Mouse (Mus musculus) urinary bladder, postnatal 4 days (tissue): ENCODE data around the gene Dusp22.
A peak's percentile ranks its signal among the peaks of the same experiment; 100 is the strongest.

Source experiments
- DNase-seq, 2 experiments: peaks; one replicate each; pipeline ENCODE4 v3.0.0; 2021 to 2022; ENCODE audit warnings: low spot score in 2 of 2

Dusp22 gene

DNA sequence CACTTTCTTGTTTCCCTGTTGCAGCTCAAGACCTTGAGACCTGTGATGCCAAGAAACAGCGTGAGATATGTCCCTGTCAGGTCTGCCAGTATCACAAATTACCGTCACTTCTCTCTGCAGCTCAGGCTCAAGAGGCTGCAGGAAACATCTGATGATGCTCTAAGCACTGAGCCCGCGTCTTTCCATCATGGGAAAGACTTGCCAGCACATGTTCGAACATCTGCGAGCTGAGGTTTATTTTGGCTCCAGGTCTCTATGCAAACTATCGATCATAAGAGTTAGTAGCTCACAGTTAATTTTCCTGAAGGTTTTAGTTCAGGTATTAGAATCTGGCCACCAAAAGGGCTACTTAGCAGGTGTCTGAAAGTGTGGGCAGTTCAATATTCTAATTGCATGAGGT, 55.3 kb downstream of the Dusp22 start:
- DNase-seq = no peak

DNA sequence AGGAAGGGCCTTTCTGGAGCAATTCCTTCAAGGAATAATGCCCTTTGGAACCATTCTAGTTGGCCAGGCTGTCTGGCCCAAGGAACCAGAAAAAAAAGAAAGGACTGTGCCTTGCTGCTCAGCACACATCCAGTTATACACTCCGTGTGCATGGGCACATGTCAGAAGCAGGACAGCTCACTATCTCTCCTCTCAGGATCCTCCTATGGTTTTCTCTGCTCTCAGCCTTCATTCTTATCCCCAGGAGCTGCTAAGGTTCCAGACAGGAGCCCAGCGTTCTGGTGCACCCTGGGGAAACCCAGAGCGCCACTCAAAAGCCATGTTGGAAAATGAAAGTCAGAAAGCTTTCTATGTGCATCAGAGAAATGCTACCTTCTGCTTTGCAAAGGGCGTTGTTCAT, 55.8 kb downstream of the Dusp22 start:
- no peak for DNase-seq

DNA sequence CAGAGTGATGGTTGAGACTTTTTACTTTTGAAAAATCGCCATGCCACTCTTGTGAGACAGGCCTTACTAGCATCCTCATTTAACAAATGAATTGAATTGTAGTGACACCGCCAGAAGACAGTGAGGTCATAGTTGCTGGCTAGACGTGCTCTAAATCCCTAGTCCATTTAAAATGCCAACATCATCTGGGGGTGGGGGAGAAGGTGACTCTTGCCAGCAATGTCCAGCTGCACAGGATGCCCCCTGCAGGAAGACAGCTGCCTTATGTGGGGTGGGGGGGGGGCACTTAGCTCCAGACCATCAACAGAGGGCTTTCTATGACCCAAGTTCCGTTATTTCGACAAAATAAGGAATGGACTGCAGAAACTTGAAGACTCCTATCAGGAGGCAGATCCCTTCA, 56.8 kb downstream of the Dusp22 start:
- DNase-seq = no peak

DNA sequence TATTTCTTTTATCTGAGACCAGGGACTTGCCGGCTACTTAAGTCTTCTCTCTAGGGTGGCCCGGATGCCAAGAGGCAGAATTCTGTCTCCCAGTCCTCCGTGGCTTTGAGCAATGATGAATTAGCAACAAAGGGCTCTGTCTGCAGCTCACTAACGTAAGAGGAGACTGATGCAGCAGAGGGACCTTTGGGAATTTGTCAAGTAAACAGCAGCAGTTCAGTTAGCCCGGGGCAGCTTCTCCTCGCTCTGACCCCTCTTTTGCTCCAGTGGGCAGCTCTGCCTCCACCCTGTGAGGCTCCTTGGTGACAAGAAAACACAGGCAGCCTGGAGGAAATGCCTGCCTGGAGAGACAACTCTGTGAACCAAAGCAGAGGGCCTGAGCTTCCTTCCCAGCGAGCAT, 62.8 kb downstream of the Dusp22 start:
- DNase-seq = no peak

GRCm38 (mm10) chr13:30723258-30723657, 63.5 kb downstream of the Dusp22 start:
- no peak for DNase-seq

GRCm38 (mm10) chr13:30723858-30724257, 64.1 kb downstream of the Dusp22 start:
- no peak for DNase-seq

DNA sequence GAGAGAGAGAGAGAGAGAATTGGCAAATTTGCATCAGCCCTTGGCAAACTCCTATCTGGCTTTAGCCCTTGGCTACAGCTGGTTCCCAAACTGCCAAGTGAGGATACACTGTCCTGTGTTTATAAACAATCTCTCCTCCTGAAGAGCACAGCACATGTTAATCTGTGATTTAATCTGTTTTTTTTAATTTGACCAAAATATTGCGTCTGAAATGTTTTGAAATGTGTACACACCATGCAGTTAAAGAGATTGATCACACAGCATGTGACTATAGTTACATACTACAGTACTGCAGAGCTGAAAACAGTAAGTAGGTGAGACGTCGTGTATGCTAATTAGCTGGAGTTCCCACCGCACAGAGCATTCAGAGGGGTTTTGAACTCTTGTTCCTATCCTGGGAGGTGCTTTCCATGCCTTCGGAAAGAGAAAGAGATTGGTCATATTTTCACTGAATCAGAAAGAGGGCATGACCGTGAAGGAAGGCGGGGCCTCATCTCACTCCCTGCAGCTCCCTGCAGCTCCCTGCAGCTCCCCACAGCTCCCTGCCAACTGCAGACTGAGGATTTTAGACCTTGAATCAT, 65.0 kb downstream of the Dusp22 start:
- DNase-seq = no peak

DNA sequence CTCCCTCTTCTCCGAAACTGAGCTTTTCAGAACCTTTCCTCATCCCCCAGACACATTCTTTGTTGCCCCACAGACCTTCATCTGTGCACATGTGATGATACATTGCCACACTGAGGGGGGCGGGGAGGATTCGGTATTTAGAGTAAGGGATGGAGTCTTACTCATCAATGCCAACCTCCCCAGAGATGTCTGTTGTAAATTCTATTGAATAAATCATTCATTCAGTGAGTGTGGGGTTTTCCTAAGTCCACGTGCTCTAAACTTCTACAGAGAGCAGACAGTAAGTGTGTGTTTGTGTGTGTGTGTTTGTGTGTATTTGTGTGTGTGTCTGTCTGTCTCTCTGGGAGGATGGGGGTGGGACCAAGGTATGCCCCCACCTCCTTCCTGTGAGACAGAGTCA, 67.1 kb downstream of the Dusp22 start:
- no peak for DNase-seq

DNA sequence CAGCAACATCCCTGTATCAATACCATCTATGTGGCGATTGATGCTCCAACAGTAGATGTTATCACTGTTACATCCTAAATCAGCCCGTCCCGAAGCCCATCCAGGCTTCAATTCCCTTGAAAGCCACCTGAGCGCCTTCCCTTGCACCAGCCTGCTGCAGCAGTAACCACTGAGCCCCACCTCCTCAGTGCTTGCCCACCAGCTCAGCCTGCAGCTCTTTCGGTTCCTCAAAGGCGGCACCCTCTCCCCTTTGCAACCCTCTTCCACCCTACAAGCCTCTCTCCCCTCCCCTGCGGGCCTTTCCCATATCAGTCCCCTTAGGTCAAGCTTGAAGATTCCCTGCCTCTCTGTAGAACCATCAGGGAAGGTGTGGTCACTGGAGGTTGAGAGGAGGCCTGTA, 68.4 kb downstream of the Dusp22 start:
- DNase-seq = no peak

GRCm38 (mm10) chr13:30729245-30729644, 69.4 kb downstream of the Dusp22 start:
- DNase-seq = no peak

- DNase-seq = no peak
Observed at GRCm38 (mm10) chr13:30730104-30730793, 70.5 kb downstream of the Dusp22 start.

- no peak for DNase-seq
Observed at GRCm38 (mm10) chr13:30732709-30733445, 73.1 kb downstream of the Dusp22 start.

DNA sequence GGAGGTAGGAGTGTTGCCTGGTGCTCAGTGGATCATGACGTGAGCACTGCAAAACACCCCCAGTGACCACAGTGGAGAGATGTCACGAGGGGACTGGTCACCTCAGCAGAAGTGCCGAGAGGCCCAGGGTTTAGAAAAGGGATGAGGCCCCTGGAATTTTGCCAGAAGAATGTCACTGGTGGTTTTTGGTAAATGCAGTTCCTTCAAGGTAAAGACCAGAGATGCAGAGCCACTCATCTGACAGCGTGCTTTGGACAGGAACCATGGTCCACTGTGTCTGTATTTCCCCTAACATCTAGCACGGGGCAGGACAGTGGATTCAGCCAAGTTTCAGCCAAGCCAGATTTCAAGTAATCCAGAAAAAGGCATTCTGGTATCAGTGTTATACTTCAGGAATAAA, 76.9 kb downstream of the Dusp22 start:
- no peak for DNase-seq

GRCm38 (mm10) chr13:30737257-30737656, 77.5 kb downstream of the Dusp22 start:
- DNase-seq = no peak

GRCm38 (mm10) chr13:30738310-30738840, 78.6 kb downstream of the Dusp22 start:
- no peak for DNase-seq

DNA sequence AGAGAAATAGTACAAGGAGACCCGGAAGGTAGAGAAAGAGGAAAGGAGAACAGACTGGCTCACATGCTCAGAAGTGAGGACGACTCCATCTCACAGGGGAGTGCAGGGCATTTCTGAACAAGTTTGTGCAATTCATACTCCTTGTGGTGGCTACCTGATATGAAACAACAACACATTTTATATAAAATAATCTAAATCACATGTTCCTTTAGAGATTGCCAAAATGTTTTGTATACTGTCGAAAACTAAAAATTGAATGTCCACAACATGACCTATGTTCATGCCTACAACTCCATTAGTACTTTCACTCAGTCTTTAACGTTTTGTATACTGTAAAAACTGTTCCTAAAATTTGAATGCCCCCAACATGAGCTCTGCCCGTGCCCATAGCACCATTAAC, 81.4 kb downstream of the Dusp22 start:
- DNase-seq = no peak

DNA sequence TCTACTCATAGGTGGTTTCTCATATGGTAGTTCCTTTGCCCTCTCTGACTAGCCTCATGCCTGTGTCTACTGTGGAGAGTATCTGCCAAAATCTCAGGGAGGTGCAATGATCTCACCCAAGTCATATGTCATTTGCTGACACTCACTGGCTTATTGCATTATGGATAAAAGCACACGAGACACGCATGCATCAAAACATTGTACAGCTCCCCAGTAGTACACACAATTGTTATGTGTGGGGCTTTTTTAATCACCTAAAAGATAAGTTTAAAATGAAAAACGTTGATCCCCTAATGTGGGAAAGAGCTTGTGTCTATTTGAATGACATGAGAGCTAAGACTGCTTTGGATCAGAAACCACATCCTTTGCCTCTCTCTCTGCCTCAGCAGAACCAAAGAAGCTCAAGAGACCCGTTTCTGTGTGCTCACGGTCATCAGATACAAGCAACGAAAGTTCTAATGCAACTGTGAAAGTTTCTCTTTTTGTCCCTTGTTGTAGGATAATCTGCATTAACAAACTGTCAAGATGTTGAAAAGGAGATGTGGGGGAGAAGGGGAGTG, 82.7 kb downstream of the Dusp22 start:
- DNase-seq = no peak

DNA sequence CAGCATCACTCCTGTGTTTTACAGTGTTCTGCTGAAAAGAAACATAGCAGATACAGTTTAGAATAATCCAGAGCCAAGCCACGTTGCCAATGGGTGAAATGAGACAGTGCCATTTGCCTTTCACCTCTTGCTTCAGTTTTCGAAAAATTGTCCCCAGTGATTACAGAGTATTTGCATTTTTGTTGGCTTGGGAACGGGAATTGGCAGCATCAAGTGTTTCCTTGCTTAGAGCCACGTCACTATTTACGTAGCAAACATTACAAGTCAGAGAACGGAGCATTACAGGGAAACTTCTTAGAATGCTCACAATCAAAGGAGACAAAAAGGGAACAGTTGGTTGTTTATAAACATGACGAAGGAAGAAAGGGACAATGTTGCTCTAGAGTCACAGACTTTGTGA, 85.3 kb downstream of the Dusp22 start:
- DNase-seq = no peak

GRCm38 (mm10) chr13:30747068-30747467, 87.3 kb downstream of the Dusp22 start:
- DNase-seq = no peak

- DNase-seq = peak in 1 of 2 experiments; percentile 26
Observed at GRCm38 (mm10) chr13:30747504-30747903, 87.7 kb downstream of the Dusp22 start.

GRCm38 (mm10) chr13:30748321-30748720, 88.5 kb downstream of the Dusp22 start:
- peak in 1 of 2 experiments; percentile 35 for DNase-seq

DNA sequence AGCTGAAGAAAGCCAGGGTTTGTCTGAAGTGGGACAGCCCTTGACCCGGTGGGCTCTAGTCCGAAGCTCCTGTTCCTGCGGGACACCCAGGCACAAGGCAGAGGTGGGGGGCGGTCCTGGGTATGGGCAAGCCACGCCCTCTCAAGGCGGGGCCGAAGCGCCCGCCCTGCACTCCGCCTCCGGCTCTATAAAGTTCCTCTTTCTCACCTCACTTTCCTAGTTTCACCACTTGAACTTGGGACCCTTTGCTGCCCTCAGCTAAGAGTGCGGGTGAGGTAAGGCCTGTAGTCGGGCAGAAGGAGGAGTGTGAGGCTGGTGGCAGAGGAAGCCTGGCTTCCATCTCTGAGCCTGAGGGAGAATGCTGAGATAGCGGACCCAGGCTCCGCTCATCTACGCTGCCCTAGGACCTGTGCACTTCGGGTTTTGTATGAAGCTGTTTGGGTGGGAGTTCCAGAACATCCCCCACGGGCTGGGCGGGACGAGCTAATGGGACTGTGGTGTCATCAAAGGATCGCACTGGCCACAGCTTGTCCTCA, 89.3 kb downstream of the Dusp22 start, which contains the start of gene Irf4:
TSS of gene Irf4 (plus strand) at position 206 of the 536 bp plus-strand sequence.
- peak; percentile 37 to 62 for DNase-seq
